Mouse (Mus musculus): ENCODE measurements around the gene Wdr86.
"Not testable (repeated sequence)": the region's sequence is repeated elsewhere in the genome, so short reads cannot be mapped to it uniquely, and the experiment has no call there.

Gene Wdr86

GRCm38 (mm10) chr5:24730488-24730871, at the start of gene Wdr86:
Gene Wdr86 (minus strand): TSS chr5:24730727.
- no peak for DNase-seq (ENCODE audit: low read depth, low spot score)

- no peak for DNase-seq (ENCODE audit: low read depth, low spot score)
Measured at GRCm38 (mm10) chr5:24779881-24780512, 49.5 kb upstream of the Wdr86 start.

GRCm38 (mm10) chr5:24779321-24779720, 48.8 kb upstream of the Wdr86 start:
- DNase-seq (ENCODE audit: low read depth, low spot score): no peak

GRCm38 (mm10) chr5:24778843-24779140, 48.3 kb upstream of the Wdr86 start:
- no peak for DNase-seq (ENCODE audit: low read depth, low spot score)

GRCm38 (mm10) chr5:24778082-24778842, 47.7 kb upstream of the Wdr86 start:
- DNase-seq (ENCODE audit: low read depth, low spot score): no peak

GRCm38 (mm10) chr5:24776681-24777080, 46.2 kb upstream of the Wdr86 start:
- no peak for DNase-seq (ENCODE audit: low read depth, low spot score)

GRCm38 (mm10) chr5:24774549-24774948, 44.0 kb upstream of the Wdr86 start:
- DNase-seq (ENCODE audit: low read depth, low spot score): not testable (repeated sequence)

DNA sequence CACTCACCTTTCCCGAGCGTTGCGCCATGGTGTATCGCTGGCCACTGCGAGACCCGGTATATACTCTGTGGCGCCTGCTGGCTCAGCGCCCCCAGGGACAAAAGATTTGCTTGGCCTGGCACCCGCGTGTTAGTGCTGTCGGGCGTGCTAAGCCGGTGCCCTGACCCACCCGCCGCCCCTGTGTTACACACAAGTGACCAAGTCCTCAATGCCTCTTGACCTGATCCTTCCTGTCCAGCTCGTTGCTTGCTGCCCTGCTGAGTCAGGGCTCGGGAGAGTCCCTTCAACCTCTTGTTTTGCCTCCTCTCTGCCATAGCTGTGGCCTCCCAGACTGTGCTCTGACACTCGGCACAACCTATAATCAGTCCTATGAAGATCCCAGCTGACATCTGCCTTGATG, 27.3 kb upstream of the Wdr86 start, which contains the start of gene Crygn:
Gene Crygn (minus strand): TSS at position 193 of the 400 bp plus-strand sequence.
- DNase-seq (ENCODE audit: low read depth, low spot score): no peak

DNA sequence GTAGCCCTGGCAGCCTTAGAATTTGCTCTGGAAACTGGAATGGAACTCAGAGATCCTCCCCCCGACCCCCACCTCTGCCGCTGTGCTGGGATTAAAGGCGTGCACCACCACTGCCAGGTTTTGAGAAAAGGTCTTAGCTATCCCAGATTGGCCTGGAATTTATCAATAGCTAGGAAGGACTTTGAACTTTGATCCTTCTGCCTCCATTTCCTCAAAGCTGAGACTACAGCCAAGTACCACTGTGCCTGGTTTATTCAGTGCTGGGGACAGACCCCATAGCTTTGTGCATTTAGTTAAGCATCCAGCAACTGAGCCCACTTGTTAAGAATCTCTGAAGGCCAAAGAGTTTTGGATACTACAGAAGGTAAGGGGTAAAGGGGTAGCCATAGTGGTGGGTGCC, 26.4 kb upstream of the Wdr86 start:
- no peak for DNase-seq (ENCODE audit: low read depth, low spot score)

- DNase-seq (ENCODE audit: low read depth, low spot score): no peak
Measured at GRCm38 (mm10) chr5:24752175-24752498, 21.6 kb upstream of the Wdr86 start.

DNA sequence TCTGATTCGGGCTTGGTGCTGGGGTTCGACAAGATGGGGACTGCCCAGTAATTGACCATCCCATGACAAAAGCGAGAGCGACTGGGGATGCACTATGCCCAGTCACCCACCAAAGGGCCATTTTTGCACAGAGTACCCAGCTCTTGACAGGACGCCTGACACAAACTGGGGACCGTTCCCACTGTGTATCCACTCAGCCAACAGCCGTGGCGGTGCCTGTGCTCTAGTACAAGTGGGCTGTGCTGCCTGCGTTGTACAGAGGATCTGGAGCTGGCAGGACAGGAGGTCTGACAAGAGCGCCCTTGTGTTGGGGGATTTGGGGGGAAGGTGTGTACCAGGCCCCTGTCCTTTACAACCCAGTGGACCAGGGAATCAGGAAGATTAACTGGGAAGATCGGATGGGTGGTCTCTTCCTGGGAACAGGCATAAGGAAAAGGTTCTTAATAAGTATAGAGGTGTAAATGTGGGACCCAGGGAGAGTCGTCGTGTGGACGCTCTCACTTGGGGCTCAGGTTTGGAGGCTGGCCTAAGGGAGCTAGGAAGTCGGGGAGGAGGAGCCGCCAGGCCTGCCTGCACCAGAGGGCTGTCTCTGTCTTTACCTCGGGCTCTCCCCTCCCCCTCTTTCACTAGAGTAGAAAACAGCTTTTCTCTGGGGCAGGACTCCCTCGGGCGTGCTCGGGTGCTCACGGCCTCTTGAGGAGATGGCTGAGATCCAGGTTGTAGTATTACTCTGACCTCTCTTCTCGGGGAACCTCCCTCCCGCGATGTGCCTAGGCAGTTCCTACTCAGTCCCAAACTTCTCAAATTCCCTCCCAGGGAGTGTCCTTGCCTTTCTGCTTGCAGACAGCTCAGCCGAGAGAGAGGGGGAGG, 21.0 kb upstream of the Wdr86 start:
- no peak for DNase-seq (ENCODE audit: low read depth, low spot score)

GRCm38 (mm10) chr5:24750321-24751304, 20.1 kb upstream of the Wdr86 start:
- DNase-seq (ENCODE audit: low read depth, low spot score): peak; percentile 82

- DNase-seq (ENCODE audit: low read depth, low spot score): no peak
Measured at GRCm38 (mm10) chr5:24749731-24750130, 19.2 kb upstream of the Wdr86 start.

- DNase-seq (ENCODE audit: low read depth, low spot score): no peak
Measured at GRCm38 (mm10) chr5:24747533-24747932, 17.0 kb upstream of the Wdr86 start.

- DNase-seq (ENCODE audit: low read depth, low spot score): no peak
Measured at GRCm38 (mm10) chr5:24743956-24744355, 13.4 kb upstream of the Wdr86 start.

DNA sequence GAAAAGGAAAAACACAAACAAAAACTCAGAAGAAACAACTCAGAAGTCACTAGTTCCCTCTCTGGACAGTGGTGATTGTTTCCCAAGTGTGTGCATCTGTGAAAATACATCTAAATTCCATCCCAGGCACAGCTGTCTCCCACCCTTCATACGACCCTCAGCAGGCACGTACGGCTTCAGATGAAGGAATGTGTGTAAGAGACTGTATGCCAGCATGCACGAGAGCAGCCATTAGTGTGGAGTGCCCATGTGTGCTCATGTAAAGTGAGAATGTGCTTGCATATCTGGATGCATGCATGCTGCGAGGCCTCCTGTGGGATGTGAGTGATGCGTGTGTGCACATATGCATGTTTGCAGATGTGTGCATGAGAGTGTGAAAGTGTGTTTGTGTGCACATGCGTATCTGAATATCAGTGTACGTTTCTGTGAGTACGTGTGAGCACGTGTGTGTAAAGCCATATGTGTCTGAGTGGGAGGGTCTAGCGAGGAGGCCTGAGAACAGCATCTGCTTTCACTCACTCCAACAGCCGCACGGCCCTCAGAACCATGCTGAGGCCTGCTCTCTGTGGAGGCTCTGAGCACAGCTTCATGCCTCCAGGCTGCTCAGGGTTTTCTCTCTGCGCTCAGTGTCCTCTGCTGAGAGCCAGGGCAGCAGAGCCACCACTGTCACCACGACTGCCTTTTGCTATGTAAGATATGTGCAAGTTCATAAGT, 10.8 kb upstream of the Wdr86 start:
- no peak for DNase-seq (ENCODE audit: low read depth, low spot score)

DNA sequence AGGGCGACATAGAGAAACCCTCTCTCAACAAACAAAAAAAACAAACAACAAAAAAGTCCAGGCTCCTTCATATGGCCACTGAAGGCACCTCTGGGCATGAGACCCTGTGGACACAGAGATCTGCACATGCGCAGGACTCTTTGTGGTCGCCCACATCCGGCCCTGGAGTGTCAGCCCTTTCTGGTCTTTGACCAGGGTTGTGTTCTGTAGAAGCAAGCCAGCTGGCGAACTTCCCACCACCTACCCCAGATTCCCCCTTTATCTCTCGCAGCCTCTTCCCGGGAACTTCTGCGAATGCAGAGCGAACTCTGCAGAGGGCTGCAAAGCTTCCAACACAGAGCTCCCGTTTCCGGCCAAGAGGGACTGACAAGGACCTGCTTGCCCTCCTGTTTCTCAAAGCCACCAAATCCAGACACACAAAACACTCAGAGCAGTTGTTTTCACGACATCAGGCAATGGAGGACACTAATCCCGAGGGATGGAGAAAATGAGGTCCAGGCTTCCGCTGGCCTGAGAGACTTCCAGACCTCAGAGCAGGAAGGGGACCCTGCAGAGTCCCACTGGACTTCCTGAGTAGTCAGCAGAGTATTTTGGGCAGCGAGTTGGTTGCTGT, 8.7 kb upstream of the Wdr86 start:
- DNase-seq (ENCODE audit: low read depth, low spot score): no peak

DNA sequence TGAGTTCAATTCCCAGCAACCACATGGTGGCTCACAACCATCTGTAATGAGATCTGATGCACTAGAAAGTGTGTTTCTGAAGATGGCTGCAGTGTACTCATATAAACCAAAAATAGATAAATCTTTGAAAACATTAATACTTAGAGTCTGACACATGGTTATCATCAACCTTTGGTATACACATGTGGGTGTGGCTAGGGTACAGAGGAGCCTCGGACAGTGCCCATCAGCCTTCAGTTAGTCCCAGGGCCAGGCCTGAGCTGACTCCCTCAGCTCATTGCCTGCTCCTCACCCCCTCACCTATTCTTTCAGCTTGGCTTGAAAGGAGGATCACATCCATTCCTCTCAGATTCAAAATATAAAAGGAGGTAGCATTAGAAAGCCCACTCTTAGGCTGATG, 8.0 kb upstream of the Wdr86 start:
- DNase-seq (ENCODE audit: low read depth, low spot score): no peak

GRCm38 (mm10) chr5:24737595-24737994, 7.1 kb upstream of the Wdr86 start:
- DNase-seq (ENCODE audit: low read depth, low spot score): no peak

- no peak for DNase-seq (ENCODE audit: low read depth, low spot score)
Measured at GRCm38 (mm10) chr5:24733771-24734426, 3.4 kb upstream of the Wdr86 start.

Measured in brain, embryonic 18.5 days (tissue).